Mouse (Mus musculus): ENCODE results near the gene Prkar2b.

- TF ChIP-seq CTCF (IDR thresholded peaks at IDR 0.05; ENCODE audit: low read depth) (no peak), EP300 (IDR thresholded peaks at IDR 0.05; ENCODE audit: low read depth) (no peak)
These were observed 83.4 kb downstream of the Prkar2b start for GRCm38 (mm10) chr12:31977613-31978195.
